Mouse (Mus musculus): ENCODE results near the gene Rragc. TPM values are rescaled to one million over a fixed set of nuclear protein-coding genes. Genes with fewer than 3 reads are reported as not detected.
A peak's percentile ranks its signal among the peaks of the same experiment; 100 is the strongest.

The Rragc gene
- polyA plus RNA-seq (2012; rRNA removed), result 53.0 and 63.8 TPM in 2 replicates

DNA sequence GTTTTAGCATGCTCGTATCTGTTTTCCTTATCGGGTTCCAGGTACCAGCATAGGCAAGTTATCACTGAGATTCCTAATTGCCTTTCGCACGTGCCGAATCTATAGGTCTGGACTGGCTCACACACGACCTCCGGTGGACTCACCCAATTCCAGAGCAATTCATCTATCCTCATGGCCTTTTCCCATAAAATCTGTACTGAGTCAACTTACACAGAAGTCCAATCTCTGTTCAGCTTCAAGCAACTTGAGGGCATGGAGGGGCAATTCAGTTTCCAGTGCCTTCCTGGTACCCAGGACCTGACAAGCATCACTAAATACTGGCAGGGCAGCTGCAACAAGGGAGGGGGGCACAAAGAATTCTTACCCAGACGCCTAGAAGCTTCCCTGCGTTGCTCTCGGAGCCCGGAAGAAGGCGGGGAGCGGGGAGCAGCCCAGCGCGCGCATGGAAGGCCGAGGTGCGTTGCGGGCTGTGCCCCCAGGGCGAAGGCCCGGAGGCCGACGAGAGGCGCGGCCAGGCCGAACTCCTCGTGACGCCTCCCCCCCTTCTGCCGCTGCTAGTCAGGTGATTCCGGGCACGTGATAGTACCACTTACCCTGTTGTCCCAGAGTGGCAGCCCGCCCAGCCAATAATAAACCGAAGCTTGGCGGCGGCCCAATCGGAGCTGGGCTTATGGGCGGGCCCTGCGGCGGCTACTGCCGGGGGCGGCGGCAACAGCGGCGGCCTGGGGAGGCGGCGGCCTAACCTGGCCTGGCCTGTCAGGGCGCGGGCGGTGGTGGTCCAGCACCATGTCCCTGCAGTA lies at the start of gene Rragc:
Gene Rragc (plus strand): TSS at position 699 of the 800 bp plus-strand sequence.
- under 1% methylated on average over 48 of the region's 49 CpGs for WGBS

DNA sequence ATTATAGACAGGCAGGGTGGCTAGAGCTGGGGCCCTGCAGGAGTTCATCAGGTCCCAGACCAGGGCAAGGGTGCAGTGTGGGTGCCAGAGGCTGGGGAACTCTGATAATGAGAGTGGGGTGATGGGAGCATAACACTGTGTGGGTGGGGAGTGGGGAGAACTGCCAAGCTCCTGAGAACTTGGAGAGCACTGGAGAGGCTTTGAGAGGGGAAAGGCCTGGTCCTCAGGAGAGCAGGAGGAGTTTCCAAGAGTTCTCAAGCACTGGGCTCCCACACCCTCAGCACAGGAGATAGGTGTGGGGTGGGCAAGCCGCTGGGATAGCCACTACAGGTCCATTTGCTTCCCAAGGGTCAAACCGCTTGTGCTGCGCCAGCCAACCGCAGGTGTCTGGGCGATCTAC lies 23.5 kb upstream of the Rragc start:
- no peak for TF ChIP-seq CTCF (conservative IDR thresholded peaks at IDR 0.05; ENCODE audit: insufficient read depth, insufficient read length, low read depth, low read length)
- TF ChIP-seq POLR2A (IDR thresholded peaks at IDR 0.05; ENCODE audit: low read depth, low read length), result no peak
- H3K36me3 ChIP-seq (ENCODE audit: control insufficient read depth, insufficient read depth, low read length), result no peaks in the 10 kb centered on the region
- H3K4me1 ChIP-seq (ENCODE audit: control insufficient read depth, insufficient read depth, low read length), result no peaks in the 10 kb centered on the region
- no peak overlapping the region for H3K27ac ChIP-seq (ENCODE audit: insufficient read depth, low read depth, low read length)
- WGBS, result 88% methylated on average over 5 of the region's 5 CpGs
- H3K27me3 ChIP-seq (replicated peaks; ENCODE audit: control insufficient read depth, insufficient read depth, low read length), result no peaks in the 10 kb centered on the region
- H3K4me3 ChIP-seq (ENCODE audit: insufficient read depth, low read depth, low read length), result no peak overlapping the region
- DNase-seq, result no peak

More for the DNA sequence above, at the start of gene Rragc:
- Histone ChIP-seq H3K4me3 (ENCODE audit: insufficient read depth, low read depth, low read length) (peak within 1 kb of the TSS; percentile 91), H3K27ac (ENCODE audit: insufficient read depth, low read depth, low read length) (peak within 1 kb of the TSS; percentile 90), H3K27me3 (replicated peaks; ENCODE audit: control insufficient read depth, insufficient read depth, low read length) (no peaks in the 10 kb centered on the region), H3K36me3 (ENCODE audit: control insufficient read depth, insufficient read depth, low read length) (peaks cover 4% of the 10 kb centered on the region; the same call in 1 of the 2 replicates), H3K4me1 (ENCODE audit: control insufficient read depth, insufficient read depth, low read length) (peaks cover 17% of the 10 kb centered on the region; the same call in 1 of the 2 replicates)
- DNase-seq, result peak; percentile 100
- TF ChIP-seq CTCF (conservative IDR thresholded peaks at IDR 0.05; ENCODE audit: insufficient read depth, insufficient read length, low read depth, low read length) (no peak), POLR2A (IDR thresholded peaks at IDR 0.05; ENCODE audit: low read depth, low read length) (peak; percentile 47)

GRCm38 (mm10) chr4:123894295-123894694 lies 23.0 kb upstream of the Rragc start:
- TF ChIP-seq POLR2A (IDR thresholded peaks at IDR 0.05; ENCODE audit: low read depth, low read length) (no peak), CTCF (conservative IDR thresholded peaks at IDR 0.05; ENCODE audit: insufficient read depth, insufficient read length, low read depth, low read length) (no peak)
- H3K4me1 ChIP-seq (ENCODE audit: control insufficient read depth, insufficient read depth, low read length), result no peaks in the 10 kb centered on the region
- 81% methylated on average over 4 of the region's 4 CpGs for WGBS
- no peak for DNase-seq
- no peaks in the 10 kb centered on the region for H3K36me3 ChIP-seq (ENCODE audit: control insufficient read depth, insufficient read depth, low read length)
- no peak overlapping the region for H3K4me3 ChIP-seq (ENCODE audit: insufficient read depth, low read depth, low read length)
- no peaks in the 10 kb centered on the region for H3K27me3 ChIP-seq (replicated peaks; ENCODE audit: control insufficient read depth, insufficient read depth, low read length)
- no peak overlapping the region for H3K27ac ChIP-seq (ENCODE audit: insufficient read depth, low read depth, low read length)

GRCm38 (mm10) chr4:123898696-123899095 lies 18.6 kb upstream of the Rragc start:
- 12% methylated on average over 5 of the region's 5 CpGs for WGBS
- DNase-seq, result peak; percentile 42
- TF ChIP-seq CTCF (conservative IDR thresholded peaks at IDR 0.05; ENCODE audit: insufficient read depth, insufficient read length, low read depth, low read length), result peak; percentile 67
- TF ChIP-seq POLR2A (IDR thresholded peaks at IDR 0.05; ENCODE audit: low read depth, low read length), result no peak
- Histone ChIP-seq H3K4me3 (ENCODE audit: insufficient read depth, low read depth, low read length) (no peak overlapping the region), H3K4me1 (ENCODE audit: control insufficient read depth, insufficient read depth, low read length) (peaks cover under 1% of the 10 kb centered on the region; the same call in 1 of the 2 replicates), H3K36me3 (ENCODE audit: control insufficient read depth, insufficient read depth, low read length) (no peaks in the 10 kb centered on the region), H3K27me3 (replicated peaks; ENCODE audit: control insufficient read depth, insufficient read depth, low read length) (no peaks in the 10 kb centered on the region), H3K27ac (ENCODE audit: insufficient read depth, low read depth, low read length) (no peak overlapping the region)

GRCm38 (mm10) chr4:123903432-123903831 lies 13.8 kb upstream of the Rragc start:
- H3K4me1 ChIP-seq (ENCODE audit: control insufficient read depth, insufficient read depth, low read length), result peaks cover 5% of the 10 kb centered on the region; the same call in 1 of the 2 replicates
- no peak overlapping the region for H3K4me3 ChIP-seq (ENCODE audit: insufficient read depth, low read depth, low read length)
- no peaks in the 10 kb centered on the region for H3K27me3 ChIP-seq (replicated peaks; ENCODE audit: control insufficient read depth, insufficient read depth, low read length)
- no peak for DNase-seq
- no peak overlapping the region for H3K27ac ChIP-seq (ENCODE audit: insufficient read depth, low read depth, low read length)
- no peak for TF ChIP-seq CTCF (conservative IDR thresholded peaks at IDR 0.05; ENCODE audit: insufficient read depth, insufficient read length, low read depth, low read length)
- TF ChIP-seq POLR2A (IDR thresholded peaks at IDR 0.05; ENCODE audit: low read depth, low read length), result no peak
- WGBS, result 84% methylated on average over 3 of the region's 3 CpGs
- H3K36me3 ChIP-seq (ENCODE audit: control insufficient read depth, insufficient read depth, low read length), result no peaks in the 10 kb centered on the region

DNA sequence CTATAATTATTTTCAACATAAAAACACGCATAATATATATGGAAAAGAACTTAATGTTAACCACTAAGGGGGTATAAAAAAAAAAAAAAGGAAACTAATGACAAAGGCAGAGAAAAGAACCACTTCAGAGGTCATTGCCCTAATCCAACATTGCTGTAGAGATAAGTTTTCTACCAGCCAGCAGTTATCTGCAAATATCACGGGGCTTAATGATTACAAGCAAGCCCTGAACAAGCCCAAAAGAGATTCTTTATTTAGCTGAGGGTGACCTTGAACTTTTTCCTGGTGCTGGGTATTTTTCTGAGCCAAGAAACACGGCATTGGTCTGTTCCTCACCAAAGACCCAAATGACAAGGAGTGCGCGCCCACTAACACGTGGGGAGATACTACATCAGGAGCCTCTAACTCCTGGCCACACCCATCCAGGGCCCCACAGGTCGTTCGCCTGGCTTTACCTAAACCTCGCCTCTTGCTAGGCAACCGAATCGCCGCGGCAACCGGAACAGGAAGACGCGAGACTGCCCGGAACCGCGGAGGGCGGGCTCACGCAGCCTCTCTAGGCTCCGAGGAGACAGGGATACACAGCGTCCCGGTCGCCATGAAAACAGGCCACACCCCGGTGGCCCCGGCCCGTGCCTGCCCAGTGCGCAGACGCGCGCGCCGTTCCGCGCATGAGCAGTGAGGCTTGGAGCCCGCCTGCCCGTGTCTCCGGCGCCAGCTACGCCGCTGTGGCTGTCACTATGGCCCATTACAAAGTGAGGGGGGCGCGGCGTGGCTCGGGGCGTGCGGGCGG lies 12.7 kb upstream of the Rragc start, which contains the start of gene Mycbp:
Gene Mycbp (plus strand): TSS at position 500 of the 793 bp plus-strand sequence.
- TF ChIP-seq POLR2A (IDR thresholded peaks at IDR 0.05; ENCODE audit: low read depth, low read length), result peak; percentile 53
- no peak for TF ChIP-seq CTCF (conservative IDR thresholded peaks at IDR 0.05; ENCODE audit: insufficient read depth, insufficient read length, low read depth, low read length)
- peak; percentile 99 for DNase-seq
- Histone ChIP-seq H3K27ac (ENCODE audit: insufficient read depth, low read depth, low read length) (peak within 1 kb of the TSS; percentile 88), H3K4me3 (ENCODE audit: insufficient read depth, low read depth, low read length) (peak within 1 kb of the TSS; percentile 76), H3K4me1 (ENCODE audit: control insufficient read depth, insufficient read depth, low read length) (peaks cover 5% of the 10 kb centered on the region; the same call in 1 of the 2 replicates), H3K27me3 (replicated peaks; ENCODE audit: control insufficient read depth, insufficient read depth, low read length) (no peaks in the 10 kb centered on the region), H3K36me3 (ENCODE audit: control insufficient read depth, insufficient read depth, low read length) (no peaks in the 10 kb centered on the region)
- WGBS, result 1% methylated on average over 49 of the region's 49 CpGs

Data from kidney, adult 2 months (tissue).